Mouse (Mus musculus) ovary, adult 10 weeks (tissue): ENCODE measurements around the gene Aig1. TPM values are rescaled to one million over a fixed set of nuclear protein-coding genes. Genes with fewer than 3 reads are reported as not detected.

Experiments used
- polyA plus RNA-seq: library from polyadenylated mRNA; stranded (reverse); fragments of 350-450 nt; fragmentation: Illumina TruSeq; extraction: RNeasy Lipid Tissue Mini Kit (QIAGEN cat#74804); gene quantifications from one replicate; pipeline ENCODE4 v1.2.3, GENCODE M21; 2014

Aig1 gene
- polyA plus RNA-seq = 35.1 TPM

DNA sequence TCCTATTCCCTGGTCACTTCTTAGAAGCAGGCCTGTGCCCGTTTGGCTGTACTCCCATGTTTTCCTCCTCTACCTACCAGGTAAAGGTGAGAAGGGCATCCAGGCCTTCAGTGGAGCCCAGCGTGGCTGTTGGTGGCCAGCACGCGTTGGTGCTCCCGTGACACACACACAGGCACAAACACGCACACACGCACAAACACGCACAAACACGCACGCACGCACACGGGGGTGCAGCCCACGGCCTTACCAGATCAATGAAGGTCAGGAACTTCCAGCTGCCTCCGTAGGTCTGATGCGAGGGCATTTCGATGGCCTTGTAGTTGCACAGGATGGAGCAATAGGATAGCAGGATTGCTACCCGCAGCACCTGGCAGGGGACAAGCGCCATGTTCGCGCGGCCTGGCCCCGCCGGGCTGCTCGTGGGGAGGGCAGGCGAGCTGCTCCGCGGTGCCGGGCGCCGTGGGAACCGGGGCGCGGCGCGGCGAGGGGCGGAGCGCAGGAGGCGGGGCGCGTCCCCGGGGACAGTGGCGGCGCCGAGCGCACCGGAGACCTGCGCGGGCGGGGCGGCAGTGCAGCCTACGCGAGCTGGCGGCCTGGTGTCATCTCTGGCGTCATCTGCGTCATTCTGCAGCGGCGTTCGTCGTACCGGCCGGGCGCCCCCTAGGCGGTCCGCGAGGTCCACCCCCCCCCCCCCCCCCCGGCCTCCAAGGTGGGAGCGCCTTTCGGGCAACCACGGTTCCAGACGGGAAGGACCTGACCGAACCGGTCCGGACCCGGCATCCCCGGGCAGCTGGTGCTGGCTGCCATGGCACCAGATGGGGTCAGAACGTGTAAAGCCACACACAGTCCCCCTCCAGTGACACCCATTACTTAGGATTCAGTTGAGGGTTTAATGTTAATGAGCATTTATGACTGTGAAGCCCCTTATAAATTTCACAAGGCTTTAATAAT is at the start of gene Aig1:
Aig1 (minus strand) TSS at position 610 of the 951 bp plus-strand sequence.

Other genes starting within 250 kb of the Aig1 start
- 7.6 TPM for gene Hivep2, start 97.1 kb upstream of the Aig1 start, polyA plus RNA-seq